Mouse (Mus musculus) hindbrain, embryonic 12.5 days (tissue): ENCODE data around the gene Stard3. TPM values are rescaled to one million over a fixed set of nuclear protein-coding genes. Genes with fewer than 3 reads are reported as not detected.

Experiments used
- ATAC-seq: fragments of 200-750 bp; cut with Nextera tagmentation; 2 replicates; pipeline ENCODE4 v1.8.0; 2017; ENCODE audit warnings: moderate TSS enrichment; ENCODE audit not compliant: low FRiP score
- H3K27ac ChIP-seq: fragments of 300-500 bp; sonication (generic); 2 replicates; pipeline ENCODE4 v1.5.1; 2016; ENCODE audit warnings: mild to moderate bottlenecking
- H3K27me3 ChIP-seq: fragments of 300-500 bp; sonication (generic); 2 replicates; pipeline ENCODE4 v1.6.1; 2016; ENCODE audit warnings: mild to moderate bottlenecking
- H3K36me3 ChIP-seq: fragments of 300-500 bp; sonication (generic); 2 replicates; pipeline ENCODE4 v1.6.1; 2016; ENCODE audit warnings: mild to moderate bottlenecking
- H3K4me1 ChIP-seq: fragments of 300-500 bp; sonication (generic); 2 replicates; pipeline ENCODE4 v1.6.1; 2016
- H3K4me2 ChIP-seq: fragments of 300-500 bp; sonication (generic); replicated peaks from 2 replicates; pipeline ENCODE4 v1.6.1; 2016; ENCODE audit warnings: mild to moderate bottlenecking
- H3K4me3 ChIP-seq: fragments of 300-500 bp; sonication (generic); 2 replicates; pipeline ENCODE4 v1.5.1; 2016; ENCODE audit warnings: mild to moderate bottlenecking
- H3K9ac ChIP-seq: fragments of 300-500 bp; sonication (generic); 2 replicates; pipeline ENCODE4 v1.6.1; 2016; ENCODE audit warnings: mild to moderate bottlenecking, moderate library complexity
- H3K9me3 ChIP-seq: fragments of 300-500 bp; sonication (generic); replicated peaks from 2 replicates; pipeline ENCODE4 v1.6.1; 2016; ENCODE audit warnings: mild to moderate bottlenecking
- WGBS: fragments of 180-500 bp; shearing (Covaris S2); methylation state at CpG from one replicate; pipeline ENCODE4 v1.1.7; 2016; 5-methylcytosine and 5-hydroxymethylcytosine counted together
- polyA plus RNA-seq: library from polyadenylated mRNA; unstranded; fragments of >200 nt; fragmentation: Nextera tagmentation; extraction: Ambion mirVana; gene quantifications from 2 replicates; pipeline ENCODE4 v1.2.1, GENCODE M21; 2016

The Stard3 gene
- polyA plus RNA-seq, 1 experiment from 2014 or later: 50.0 TPM

DNA sequence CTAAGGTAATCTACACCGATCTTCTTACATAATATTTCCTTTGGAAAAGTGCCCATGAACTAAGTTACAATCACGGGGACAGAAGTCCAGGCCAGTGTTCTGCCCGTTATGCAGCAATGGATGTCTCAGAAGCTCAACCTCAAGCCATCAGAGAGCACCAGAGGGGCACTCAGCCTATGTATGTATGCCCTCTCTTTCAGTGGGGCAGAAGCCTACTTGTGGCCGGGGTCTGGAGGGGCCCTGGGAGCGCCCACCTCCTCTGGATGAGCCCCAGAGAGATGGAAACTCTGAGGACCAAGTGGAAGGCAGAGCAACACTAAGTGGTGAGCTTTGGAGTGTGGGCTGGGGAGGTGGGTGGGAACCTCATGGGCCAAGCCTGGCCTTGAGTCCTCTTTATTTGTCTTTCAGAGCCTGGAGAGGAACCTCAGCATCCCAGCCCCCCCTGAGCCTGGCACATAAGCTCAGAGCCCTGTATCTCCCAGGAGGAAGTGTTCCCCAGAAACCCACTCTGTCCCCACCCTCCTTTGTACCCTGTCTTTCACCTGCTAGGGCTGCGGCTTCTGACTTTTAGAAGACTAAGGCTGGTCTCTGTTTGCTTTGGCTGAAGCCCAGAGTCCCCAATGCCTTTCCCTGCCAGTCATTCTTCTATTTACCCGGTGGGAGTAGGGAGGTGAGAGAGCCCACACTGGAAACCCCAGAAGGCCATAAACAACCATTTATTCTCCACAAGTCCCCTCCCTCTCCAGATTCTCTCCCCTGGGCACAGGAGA lies 1.4 kb upstream of the Stard3 start:
- Histone ChIP-seq H3K27me3 (peaks cover 35% of the 10 kb centered on the region), H3K9me3 (no peaks in the 10 kb centered on the region), H3K4me2 (no peak overlapping the region), H3K4me1 (peaks cover 39% of the 10 kb centered on the region), H3K36me3 (no peaks in the 10 kb centered on the region), H3K4me3 (no peak overlapping the region), H3K27ac (no peak overlapping the region), H3K9ac (no peak overlapping the region)
- no peak for ATAC-seq
- WGBS: 78% methylated on average over 7 of the region's 7 CpGs

DNA sequence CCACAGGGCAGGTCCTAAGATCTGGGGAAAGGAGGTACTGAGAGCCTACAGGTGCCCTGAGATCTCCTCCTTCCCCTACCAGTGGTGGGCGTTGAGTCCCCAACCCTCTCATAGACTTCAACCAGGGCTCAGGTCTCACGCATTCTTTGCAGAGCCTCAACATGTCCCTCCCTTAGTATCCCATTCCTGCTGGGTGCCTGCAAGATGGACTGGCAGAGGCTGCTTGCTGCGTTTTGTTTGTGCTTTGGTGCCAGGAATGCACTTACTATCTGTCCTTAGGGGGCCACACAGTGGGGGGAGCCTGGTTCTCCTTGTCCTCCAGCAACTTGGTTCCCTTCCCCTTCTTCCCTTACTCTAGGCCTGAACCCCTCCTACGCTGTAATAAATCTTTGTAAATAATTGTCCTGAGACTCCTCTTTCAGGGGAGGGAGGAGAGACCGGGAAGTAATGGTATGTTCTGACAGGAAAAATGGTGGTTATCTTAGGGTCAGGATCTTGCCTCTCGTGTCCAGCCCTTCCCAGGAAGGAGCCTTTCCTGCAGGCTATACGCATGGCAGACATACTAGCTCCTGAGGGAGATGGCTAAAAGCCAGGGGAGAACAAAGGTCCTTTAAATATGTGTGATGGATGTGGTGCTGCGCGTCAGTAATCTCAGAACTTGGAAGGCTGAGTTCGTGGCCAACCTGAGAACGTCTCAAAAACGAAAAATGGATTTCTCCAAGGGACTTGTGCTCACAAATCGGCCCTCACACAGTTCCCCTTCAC lies 590 bp upstream of the Stard3 start:
- H3K4me1 ChIP-seq: peaks cover 47% of the 10 kb centered on the region
- 8% methylated on average over 13 of the region's 13 CpGs for WGBS
- peak overlapping the region; percentile 55 for H3K27ac ChIP-seq
- ATAC-seq: peak; percentile 9; the same call in 1 of the 2 replicates
- H3K4me3 ChIP-seq: peak overlapping the region; percentile 65
- peak overlapping the region; percentile 1 for H3K9ac ChIP-seq
- no peaks in the 10 kb centered on the region for H3K9me3 ChIP-seq
- peaks cover 28% of the 10 kb centered on the region for H3K27me3 ChIP-seq
- H3K4me2 ChIP-seq: peak overlapping the region; percentile 79
- no peaks in the 10 kb centered on the region for H3K36me3 ChIP-seq

DNA sequence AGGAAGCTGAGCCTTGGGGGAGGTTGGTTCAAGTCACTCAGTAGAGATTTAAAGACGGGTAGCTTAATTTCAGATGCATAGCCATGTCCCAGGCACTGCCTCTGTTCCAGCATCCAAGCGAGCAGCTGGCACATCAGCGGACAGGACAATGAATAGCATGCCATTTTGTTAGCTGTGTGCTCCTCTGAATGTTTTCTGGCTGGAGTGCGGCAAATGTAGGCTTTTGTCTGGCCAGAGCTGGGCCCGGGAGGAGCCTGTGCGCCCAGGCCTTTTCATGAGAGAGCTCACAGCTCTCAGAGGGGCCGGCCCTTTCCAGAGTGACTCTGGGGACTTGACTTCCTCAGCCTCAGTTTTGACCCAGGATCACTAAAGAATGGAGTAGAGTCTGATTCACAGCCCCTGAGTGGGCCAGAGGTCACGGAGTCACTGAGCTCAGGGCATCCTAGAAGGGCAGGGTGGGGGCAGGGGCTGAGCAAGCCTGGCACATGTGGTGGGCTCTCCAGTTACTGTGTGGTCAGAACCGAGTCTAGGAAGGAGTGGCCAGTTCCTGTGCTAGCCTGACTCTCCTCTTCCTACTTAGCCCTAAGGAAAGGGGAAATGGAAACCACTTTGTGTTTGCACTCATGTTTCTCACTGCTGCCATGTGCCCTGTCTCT lies 2.8 kb downstream of the Stard3 start:
- peak; percentile 31; the same call in 1 of the 2 replicates for ATAC-seq
- Histone ChIP-seq H3K4me1 (peaks cover 50% of the 10 kb centered on the region), H3K27me3 (no peaks in the 10 kb centered on the region), H3K27ac (peak overlapping the region; percentile 74), H3K4me2 (peak overlapping the region; percentile 21), H3K36me3 (no peaks in the 10 kb centered on the region), H3K4me3 (no peak overlapping the region), H3K9ac (peak overlapping the region; percentile 44), H3K9me3 (no peaks in the 10 kb centered on the region)
- WGBS: 25% methylated on average over 9 of the region's 9 CpGs

DNA sequence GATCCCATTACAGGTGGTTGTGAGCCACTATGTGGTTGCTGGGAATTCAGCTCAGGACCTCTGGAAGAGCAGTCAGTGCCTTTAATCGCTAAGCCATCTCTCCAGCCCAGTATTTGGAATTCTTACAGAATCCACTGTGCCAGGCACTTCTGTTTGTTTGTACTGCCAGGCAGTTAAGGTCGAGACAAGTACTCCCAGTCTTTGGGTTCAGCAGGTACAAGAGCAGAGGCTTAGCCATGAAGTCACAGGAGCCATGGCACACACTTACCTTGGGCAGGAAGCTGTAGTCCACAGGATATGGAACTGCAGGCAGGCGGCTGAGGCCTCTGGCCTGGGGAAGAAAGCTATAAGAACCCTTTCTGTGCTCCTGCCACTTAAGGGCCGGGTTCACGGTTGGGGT lies 5.6 kb downstream of the Stard3 start:
- peaks cover 40% of the 10 kb centered on the region for H3K4me1 ChIP-seq
- no peak overlapping the region for H3K9ac ChIP-seq
- ATAC-seq: no peak
- no peaks in the 10 kb centered on the region for H3K36me3 ChIP-seq
- WGBS: 88% methylated on average over 5 of the region's 5 CpGs
- H3K27ac ChIP-seq: no peak overlapping the region
- H3K9me3 ChIP-seq: no peaks in the 10 kb centered on the region
- no peaks in the 10 kb centered on the region for H3K27me3 ChIP-seq
- H3K4me2 ChIP-seq: no peak overlapping the region
- no peak overlapping the region for H3K4me3 ChIP-seq

DNA sequence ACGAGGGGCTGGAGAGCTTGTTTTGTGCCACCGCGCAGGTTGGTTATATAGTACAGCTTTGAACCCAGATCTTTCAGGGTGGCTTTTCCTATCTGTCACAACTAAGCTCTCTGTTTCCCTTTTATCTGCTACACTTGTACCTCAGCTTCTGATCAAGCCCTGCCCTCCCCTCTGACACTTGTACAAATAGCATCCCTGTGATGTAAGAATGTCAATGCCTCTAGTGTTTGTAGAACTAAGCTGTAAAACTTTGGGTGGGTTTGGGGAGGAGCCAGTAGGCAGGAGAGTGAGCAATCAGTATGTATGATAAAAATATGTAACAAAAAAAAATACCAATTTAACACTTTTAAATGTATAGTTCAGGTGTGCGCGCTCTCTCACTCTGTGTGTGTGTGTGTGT lies 6.2 kb downstream of the Stard3 start:
- no peak for ATAC-seq
- peaks cover 34% of the 10 kb centered on the region for H3K4me1 ChIP-seq
- WGBS: 96% methylated on average over 5 of the region's 5 CpGs
- H3K4me2 ChIP-seq: no peak overlapping the region
- no peak overlapping the region for H3K9ac ChIP-seq
- H3K27ac ChIP-seq: no peak overlapping the region
- no peaks in the 10 kb centered on the region for H3K27me3 ChIP-seq
- H3K36me3 ChIP-seq: no peaks in the 10 kb centered on the region
- H3K4me3 ChIP-seq: no peak overlapping the region
- no peaks in the 10 kb centered on the region for H3K9me3 ChIP-seq

DNA sequence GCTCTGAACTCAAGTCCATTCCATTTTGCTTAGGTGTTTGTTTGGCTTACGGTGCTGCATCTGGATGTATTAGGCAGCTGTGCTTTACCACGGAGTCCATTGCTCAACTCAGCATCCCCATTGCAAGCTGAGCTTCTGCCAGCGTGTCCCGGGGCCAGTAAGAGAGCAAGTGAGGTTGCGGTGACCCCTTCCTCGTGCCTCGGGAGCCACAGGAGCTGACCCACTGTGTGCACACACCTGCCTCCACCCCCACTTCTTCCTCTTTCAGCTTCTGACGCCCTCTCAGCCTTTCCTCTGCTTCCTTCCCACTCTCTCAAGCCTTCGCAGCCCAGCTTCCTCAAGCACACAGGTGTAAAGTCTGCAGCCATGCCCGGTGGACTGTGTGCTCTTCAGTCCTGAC lies 8.1 kb downstream of the Stard3 start:
- no peak overlapping the region for H3K4me2 ChIP-seq
- no peak overlapping the region for H3K4me3 ChIP-seq
- H3K27ac ChIP-seq: no peak overlapping the region
- no peaks in the 10 kb centered on the region for H3K36me3 ChIP-seq
- H3K27me3 ChIP-seq: no peaks in the 10 kb centered on the region
- no peak for ATAC-seq
- H3K9ac ChIP-seq: no peak overlapping the region
- 73% methylated on average over 10 of the region's 10 CpGs for WGBS
- H3K4me1 ChIP-seq: peaks cover 23% of the 10 kb centered on the region
- H3K9me3 ChIP-seq: no peaks in the 10 kb centered on the region

DNA sequence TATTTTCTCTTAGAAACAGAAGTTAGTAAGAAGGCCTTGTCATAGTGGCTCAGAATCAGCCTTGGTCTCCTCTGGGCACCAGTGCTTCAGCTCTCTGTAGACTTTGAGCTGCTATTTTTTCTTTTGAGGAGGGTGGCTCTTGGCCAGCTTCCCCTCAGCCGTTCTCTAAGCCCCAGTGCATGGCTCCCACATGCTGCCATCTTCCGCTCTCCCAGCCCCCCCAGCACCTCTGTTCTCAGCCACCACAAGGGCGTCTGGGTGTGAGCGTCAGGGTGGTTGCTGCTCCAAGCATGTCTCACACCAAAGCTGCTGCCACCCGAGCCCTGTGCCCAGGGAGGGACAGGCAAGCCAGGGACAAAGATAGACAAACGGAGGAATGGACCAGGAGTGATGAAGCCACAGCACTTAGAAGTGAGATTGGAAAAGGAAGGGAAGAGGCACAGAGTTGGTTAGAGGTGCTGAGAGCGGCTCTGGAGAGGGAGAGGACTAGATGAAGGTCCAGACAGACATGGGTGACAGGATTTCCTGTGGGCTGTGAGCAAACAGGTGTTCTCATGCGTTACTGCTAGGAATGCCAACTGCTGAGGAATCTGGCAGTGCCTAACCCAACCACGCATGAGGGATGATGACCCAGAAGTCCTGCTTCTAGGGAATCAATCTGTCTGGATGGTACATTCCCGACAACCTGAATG lies 9.1 kb downstream of the Stard3 start:
- Histone ChIP-seq H3K4me3 (no peak overlapping the region), H3K27me3 (no peaks in the 10 kb centered on the region), H3K27ac (no peak overlapping the region), H3K4me1 (peaks cover 23% of the 10 kb centered on the region), H3K9me3 (no peaks in the 10 kb centered on the region), H3K4me2 (no peak overlapping the region), H3K36me3 (no peaks in the 10 kb centered on the region), H3K9ac (no peak overlapping the region)
- ATAC-seq: no peak
- WGBS: 85% methylated on average over 10 of the region's 10 CpGs

DNA sequence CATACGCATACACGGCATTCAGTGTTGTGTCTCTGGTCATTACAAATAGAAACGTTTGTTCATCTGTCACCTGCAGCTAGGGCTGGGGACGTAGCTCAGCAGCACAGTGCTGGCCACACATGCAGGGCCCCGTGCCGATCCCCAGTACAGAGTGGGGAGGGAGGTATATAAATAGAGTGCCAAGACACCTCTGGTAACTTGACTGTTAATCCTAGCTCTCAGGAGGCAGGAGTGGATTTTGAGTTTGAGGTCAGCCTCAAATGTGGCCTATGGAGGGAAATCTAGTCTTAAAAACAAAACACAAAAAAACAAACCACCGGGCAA lies 9.7 kb downstream of the Stard3 start:
- Histone ChIP-seq H3K9ac (no peak overlapping the region), H3K27ac (no peak overlapping the region), H3K36me3 (no peaks in the 10 kb centered on the region), H3K4me2 (no peak overlapping the region), H3K27me3 (no peaks in the 10 kb centered on the region), H3K4me1 (peaks cover 25% of the 10 kb centered on the region), H3K9me3 (no peaks in the 10 kb centered on the region), H3K4me3 (no peak overlapping the region)
- 86% methylated on average over 7 of the region's 7 CpGs for WGBS
- ATAC-seq: no peak

DNA sequence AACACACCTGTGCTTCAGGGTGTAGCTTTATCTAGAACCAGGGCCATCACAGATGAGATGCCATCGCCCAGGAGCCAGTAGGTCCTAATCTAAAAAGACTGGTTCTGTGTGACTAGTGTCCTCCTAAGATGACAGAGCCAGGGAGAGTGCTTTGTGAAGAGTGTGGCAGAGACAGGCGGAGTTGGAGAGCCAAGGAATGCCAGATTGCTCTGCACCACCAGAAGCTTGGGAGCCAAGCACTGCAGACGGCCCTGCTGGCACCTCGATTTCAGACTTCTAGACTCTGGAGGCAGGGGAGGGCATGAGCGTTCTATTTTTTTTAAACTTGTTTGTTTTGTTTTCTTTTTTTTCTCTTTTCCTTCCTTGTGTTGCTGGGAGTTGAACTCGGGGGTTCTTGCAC lies 11.2 kb downstream of the Stard3 start:
- Histone ChIP-seq H3K27ac (no peak overlapping the region), H3K9ac (no peak overlapping the region), H3K36me3 (no peaks in the 10 kb centered on the region), H3K9me3 (no peaks in the 10 kb centered on the region), H3K4me3 (no peak overlapping the region), H3K4me1 (peaks cover 30% of the 10 kb centered on the region), H3K27me3 (no peaks in the 10 kb centered on the region), H3K4me2 (no peak overlapping the region)
- ATAC-seq: no peak
- WGBS: 85% methylated on average over 6 of the region's 6 CpGs

DNA sequence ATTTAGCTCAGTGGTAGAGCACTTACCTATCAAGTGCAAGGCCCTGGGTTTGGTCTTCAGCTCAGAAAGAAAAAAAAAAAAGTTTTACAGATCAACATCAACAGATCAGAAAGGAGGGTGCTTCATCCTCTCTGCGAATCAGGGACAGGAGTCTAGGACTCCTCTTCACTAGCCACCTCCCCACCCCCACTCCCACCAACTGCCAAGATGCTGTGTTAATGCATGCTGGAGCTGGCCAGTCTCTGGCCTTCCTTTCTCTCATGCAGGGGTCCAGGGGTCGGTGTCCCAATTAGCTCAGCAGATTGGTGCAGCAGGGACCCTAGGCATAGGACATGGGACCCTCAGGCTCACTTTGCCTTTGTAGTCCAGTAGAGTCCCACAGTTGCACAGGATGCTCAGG lies 12.4 kb downstream of the Stard3 start:
- H3K9ac ChIP-seq: no peak overlapping the region
- H3K4me2 ChIP-seq: no peak overlapping the region
- H3K27me3 ChIP-seq: no peaks in the 10 kb centered on the region
- 79% methylated on average over 2 of the region's 2 CpGs for WGBS
- no peak overlapping the region for H3K27ac ChIP-seq
- H3K4me3 ChIP-seq: no peak overlapping the region
- ATAC-seq: no peak
- peaks cover 27% of the 10 kb centered on the region for H3K4me1 ChIP-seq
- H3K36me3 ChIP-seq: peaks cover 10% of the 10 kb centered on the region
- no peaks in the 10 kb centered on the region for H3K9me3 ChIP-seq

DNA sequence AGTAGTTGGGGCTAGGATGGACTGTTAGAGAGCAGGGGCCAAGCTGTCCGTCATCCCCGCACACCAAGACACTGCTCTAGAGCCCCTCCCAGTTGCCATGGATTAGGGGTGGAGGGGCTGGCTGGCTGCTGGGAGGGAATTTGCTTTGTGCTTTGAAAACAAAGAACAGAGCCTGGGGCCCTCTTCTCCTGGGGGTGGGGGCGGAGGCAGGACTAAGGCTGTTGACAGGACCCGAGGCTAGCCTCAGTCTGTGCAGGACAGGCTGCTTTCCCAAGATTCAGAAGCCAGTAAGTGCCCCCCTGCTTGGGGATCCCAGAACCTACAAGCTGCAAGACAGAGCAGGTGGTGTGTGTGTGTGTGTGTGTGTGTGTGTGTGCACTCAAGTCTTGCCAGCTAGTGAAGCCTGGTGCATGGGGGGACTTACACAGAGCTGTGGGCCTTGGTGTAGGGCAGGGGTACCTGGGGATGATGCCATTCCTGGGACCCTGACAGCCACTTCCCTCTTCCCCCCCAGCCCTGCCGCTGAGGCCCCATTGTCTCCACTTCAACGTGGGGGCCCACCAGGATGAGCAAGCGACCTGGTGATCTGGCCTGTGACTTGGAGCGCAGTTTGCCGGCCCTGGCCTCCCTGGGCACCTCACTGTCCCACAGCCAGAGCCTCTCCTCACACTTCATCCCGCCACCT lies 13.5 kb downstream of the Stard3 start:
- Histone ChIP-seq H3K36me3 (peaks cover 21% of the 10 kb centered on the region), H3K9me3 (no peaks in the 10 kb centered on the region), H3K27ac (peak overlapping the region; percentile 75), H3K27me3 (no peaks in the 10 kb centered on the region), H3K9ac (peak overlapping the region; percentile 27; the same call in 1 of the 2 replicates), H3K4me2 (peak overlapping the region; percentile 39), H3K4me1 (peaks cover 27% of the 10 kb centered on the region), H3K4me3 (no peak overlapping the region)
- WGBS: 35% methylated on average over 9 of the region's 10 CpGs
- ATAC-seq: peak; percentile 82
